Mouse (Mus musculus): Measurements from ENCODE around the gene Gng8. TPM values are rescaled to one million over a fixed set of nuclear protein-coding genes. Genes with fewer than 3 reads are reported as not detected.

Gng8 gene
- polyA plus RNA-seq, 1 experiment, result 26.7 TPM

- no peak for DNase-seq (ENCODE audit: low spot score)
These were observed 16.3 kb downstream of the Gng8 start for GRCm38 (mm10) chr7:16907842-16908241.

- DNase-seq (ENCODE audit: low spot score), result no peak
These were observed 16.8 kb downstream of the Gng8 start for GRCm38 (mm10) chr7:16908367-16908766.

GRCm38 (mm10) chr7:16908859-16909258 lies 17.3 kb downstream of the Gng8 start:
- DNase-seq (ENCODE audit: low spot score), result no peak

- no peak for DNase-seq (ENCODE audit: low spot score)
These were observed 18.3 kb downstream of the Gng8 start for GRCm38 (mm10) chr7:16909909-16910308.

- DNase-seq (ENCODE audit: low spot score), result no peak
These were observed 20.3 kb downstream of the Gng8 start for GRCm38 (mm10) chr7:16911904-16912303.

- no peak for DNase-seq (ENCODE audit: low spot score)
These were observed 20.8 kb downstream of the Gng8 start for GRCm38 (mm10) chr7:16912360-16912759.

GRCm38 (mm10) chr7:16913806-16914452 lies 22.3 kb downstream of the Gng8 start:
- DNase-seq (ENCODE audit: low spot score), result no peak

- no peak for DNase-seq (ENCODE audit: low spot score)
These were observed 23.1 kb downstream of the Gng8 start for GRCm38 (mm10) chr7:16914453-16915343.

GRCm38 (mm10) chr7:16915461-16916340 lies 24.1 kb downstream of the Gng8 start:
- no peak for DNase-seq (ENCODE audit: low spot score)

- DNase-seq (ENCODE audit: low spot score), result no peak
These were observed 25.0 kb downstream of the Gng8 start for GRCm38 (mm10) chr7:16916342-16917265.

- no peak for DNase-seq (ENCODE audit: low spot score)
These were observed 25.9 kb downstream of the Gng8 start for GRCm38 (mm10) chr7:16917447-16917846.

- no peak for DNase-seq (ENCODE audit: low spot score)
These were observed 26.4 kb downstream of the Gng8 start for GRCm38 (mm10) chr7:16918014-16918413.

- no peak for DNase-seq (ENCODE audit: low spot score)
These were observed 27.1 kb downstream of the Gng8 start for GRCm38 (mm10) chr7:16918670-16919069.

GRCm38 (mm10) chr7:16919395-16920149 lies 28.0 kb downstream of the Gng8 start:
- no peak for DNase-seq (ENCODE audit: low spot score)

- no peak for DNase-seq (ENCODE audit: low spot score)
These were observed 28.6 kb downstream of the Gng8 start for GRCm38 (mm10) chr7:16920150-16920579.

GRCm38 (mm10) chr7:16920818-16921791 lies 29.5 kb downstream of the Gng8 start:
- DNase-seq (ENCODE audit: low spot score), result no peak

GRCm38 (mm10) chr7:16921881-16922335 lies 30.3 kb downstream of the Gng8 start:
- no peak for DNase-seq (ENCODE audit: low spot score)

GRCm38 (mm10) chr7:16922360-16922973 lies 30.9 kb downstream of the Gng8 start:
- no peak for DNase-seq (ENCODE audit: low spot score)
